Mouse (Mus musculus) bone marrow macrophage, adult 2 months (primary cell): ENCODE results near the gene Gpr84. TPM values are rescaled to one million over a fixed set of nuclear protein-coding genes. Genes with fewer than 3 reads are reported as not detected.

Experiments used
- H3K27ac ChIP-seq: 2 replicates; pipeline ENCODE4 v1.5.1; 2012; ENCODE audit warnings: low read depth, low read length; ENCODE audit not compliant: insufficient read depth
- H3K4me1 ChIP-seq: 2 replicates; pipeline ENCODE4 v1.6.1; 2012; ENCODE audit warnings: low read length; ENCODE audit not compliant: control insufficient read depth, insufficient read depth
- H3K4me3 ChIP-seq: 2 replicates; pipeline ENCODE4 v1.5.1; 2012; ENCODE audit warnings: mild to moderate bottlenecking, low read length, moderate library complexity; ENCODE audit not compliant: insufficient read depth
- CTCF ChIP-seq: IDR thresholded peaks from 2 replicates; pipeline ENCODE4 v1.5.1; 2012; ENCODE audit warnings: low read depth, mild to moderate bottlenecking, low read length, moderate library complexity
- POLR2A ChIP-seq: IDR thresholded peaks from 2 replicates; pipeline ENCODE4 v1.6.1; 2012; ENCODE audit warnings: mild to moderate bottlenecking, low read depth, low read length, borderline replicate concordance
- polyA plus RNA-seq: library from polyadenylated mRNA; stranded (reverse); fragments of >200 nt; gene quantifications from 2 replicates; pipeline ENCODE4 v1.2.4, GENCODE M21; 2012; ENCODE audit not compliant: missing spikeins, insufficient read depth, insufficient read length

Gpr84 gene
- polyA plus RNA-seq, 1 experiment, result 2.7 TPM

GRCm38 (mm10) chr15:103322396-103322795 is 12.0 kb upstream of the Gpr84 start:
- TF ChIP-seq POLR2A (no peak), CTCF (no peak)
- Histone ChIP-seq H3K27ac (no peak overlapping the region), H3K4me1 (peaks cover 28% of the 10 kb centered on the region), H3K4me3 (no peak overlapping the region)

GRCm38 (mm10) chr15:103321076-103321475 is 10.7 kb upstream of the Gpr84 start:
- Histone ChIP-seq H3K27ac (no peak overlapping the region), H3K4me1 (peaks cover 34% of the 10 kb centered on the region), H3K4me3 (no peak overlapping the region)
- TF ChIP-seq POLR2A, result no peak
- no peak for TF ChIP-seq CTCF

GRCm38 (mm10) chr15:103318201-103318816 is 7.9 kb upstream of the Gpr84 start:
- peaks cover 31% of the 10 kb centered on the region for H3K4me1 ChIP-seq
- H3K4me3 ChIP-seq, result no peak overlapping the region
- H3K27ac ChIP-seq, result no peak overlapping the region
- no peak for TF ChIP-seq CTCF
- TF ChIP-seq POLR2A, result no peak

GRCm38 (mm10) chr15:103317731-103318130 is 7.3 kb upstream of the Gpr84 start:
- H3K4me3 ChIP-seq, result no peak overlapping the region
- H3K27ac ChIP-seq, result no peak overlapping the region
- peaks cover 33% of the 10 kb centered on the region for H3K4me1 ChIP-seq
- TF ChIP-seq CTCF (0 out of 2 replicates have a peak, but pooled peaks have one; percentile 7), POLR2A (no peak)

GRCm38 (mm10) chr15:103317120-103317519 is 6.7 kb upstream of the Gpr84 start:
- no peak for TF ChIP-seq CTCF
- TF ChIP-seq POLR2A, result no peak
- Histone ChIP-seq H3K4me3 (no peak overlapping the region), H3K27ac (no peak overlapping the region), H3K4me1 (peaks cover 34% of the 10 kb centered on the region)

GRCm38 (mm10) chr15:103315979-103316776 is 5.8 kb upstream of the Gpr84 start:
- Histone ChIP-seq H3K4me1 (peaks cover 28% of the 10 kb centered on the region), H3K4me3 (no peak overlapping the region), H3K27ac (no peak overlapping the region)
- TF ChIP-seq CTCF (no peak), POLR2A (no peak)

GRCm38 (mm10) chr15:103315011-103315502 is 4.6 kb upstream of the Gpr84 start:
- H3K4me3 ChIP-seq, result no peak overlapping the region
- TF ChIP-seq POLR2A, result no peak
- TF ChIP-seq CTCF, result no peak
- H3K27ac ChIP-seq, result no peak overlapping the region
- peaks cover 31% of the 10 kb centered on the region for H3K4me1 ChIP-seq

- TF ChIP-seq POLR2A (no peak), CTCF (no peak)
- peaks cover 40% of the 10 kb centered on the region for H3K4me1 ChIP-seq
- H3K27ac ChIP-seq, result no peak overlapping the region
- H3K4me3 ChIP-seq, result no peak overlapping the region
These were observed 3.8 kb upstream of the Gpr84 start for GRCm38 (mm10) chr15:103314181-103314580.

GRCm38 (mm10) chr15:103313495-103314095 is 3.2 kb upstream of the Gpr84 start:
- Histone ChIP-seq H3K4me3 (no peak overlapping the region), H3K27ac (no peak overlapping the region), H3K4me1 (peaks cover 46% of the 10 kb centered on the region)
- TF ChIP-seq POLR2A, result no peak
- TF ChIP-seq CTCF, result no peak
